Mouse (Mus musculus) spleen, adult 12 weeks (tissue): ENCODE measurements at regions not wholly inside any gene's neighbourhood (a gene's known extent, or its start where the extent isn't known, plus 50 kb on each side); places are given as distances from the start of the nearest gene placed in this dataset.

Source experiments
- DNase-seq: peaks from one replicate; pipeline ENCODE4 v3.0.0; 2022; ENCODE audit warnings: low spot score

DNA sequence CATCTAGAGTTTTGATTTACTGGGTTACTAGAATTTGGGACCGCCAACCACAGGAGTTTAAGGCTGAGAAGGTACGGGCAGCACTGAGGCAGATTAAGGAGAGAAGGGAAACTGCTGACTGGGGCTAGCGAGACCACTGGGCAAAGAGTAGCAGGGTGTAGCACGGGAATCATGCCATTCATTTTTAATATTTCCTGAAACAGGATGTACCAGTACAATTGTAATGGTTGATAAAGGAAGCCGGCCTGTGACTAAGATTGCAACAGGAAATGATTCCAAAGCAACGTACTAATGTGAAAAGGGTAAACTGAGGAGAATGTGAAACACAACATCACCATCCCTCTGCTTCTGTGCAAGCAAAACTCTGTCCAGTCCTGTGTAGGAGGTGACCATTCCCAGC lies 118.3 kb upstream of the Ift57 start:
- DNase-seq: no peak

DNA sequence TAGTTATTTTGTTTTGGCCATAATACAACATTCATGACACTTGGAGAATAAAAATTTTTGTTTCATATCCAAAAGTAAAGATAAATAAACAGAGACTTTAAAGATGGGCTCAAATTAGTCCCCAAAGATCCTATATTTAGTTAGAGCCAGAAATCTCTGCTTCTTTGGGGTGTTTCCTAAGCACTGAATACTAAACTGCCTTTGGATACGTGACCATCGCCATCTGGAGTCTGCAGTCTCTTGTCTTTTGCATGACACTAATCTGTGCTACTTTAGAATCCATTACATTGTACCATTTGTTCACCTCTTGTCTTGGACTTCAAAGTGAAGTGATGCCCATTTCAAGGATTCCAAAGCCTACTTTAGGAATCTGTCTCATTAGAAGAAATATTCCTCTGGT lies 92.5 kb upstream of the Ift57 start:
- no peak for DNase-seq

DNA sequence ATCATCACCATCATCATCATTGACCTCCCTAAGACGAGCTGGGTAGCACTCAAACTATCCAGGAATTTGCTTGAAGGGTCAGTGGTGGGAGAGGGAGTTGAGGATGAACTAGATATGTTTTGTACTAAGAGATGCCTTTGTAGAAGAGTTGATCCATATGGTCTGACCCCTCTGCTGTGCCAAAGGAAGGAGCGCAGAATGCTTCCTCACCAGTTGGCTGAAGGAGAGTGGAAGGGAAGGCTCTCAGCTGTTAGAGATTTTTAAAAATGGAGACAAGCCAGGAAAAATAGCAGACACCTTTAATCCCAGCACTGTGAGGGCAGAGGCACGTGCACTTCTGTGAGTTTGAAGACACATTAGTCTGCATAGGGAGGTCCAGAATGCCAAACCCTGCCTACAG lies 84.2 kb upstream of the Ift57 start:
- no peak for DNase-seq

DNA sequence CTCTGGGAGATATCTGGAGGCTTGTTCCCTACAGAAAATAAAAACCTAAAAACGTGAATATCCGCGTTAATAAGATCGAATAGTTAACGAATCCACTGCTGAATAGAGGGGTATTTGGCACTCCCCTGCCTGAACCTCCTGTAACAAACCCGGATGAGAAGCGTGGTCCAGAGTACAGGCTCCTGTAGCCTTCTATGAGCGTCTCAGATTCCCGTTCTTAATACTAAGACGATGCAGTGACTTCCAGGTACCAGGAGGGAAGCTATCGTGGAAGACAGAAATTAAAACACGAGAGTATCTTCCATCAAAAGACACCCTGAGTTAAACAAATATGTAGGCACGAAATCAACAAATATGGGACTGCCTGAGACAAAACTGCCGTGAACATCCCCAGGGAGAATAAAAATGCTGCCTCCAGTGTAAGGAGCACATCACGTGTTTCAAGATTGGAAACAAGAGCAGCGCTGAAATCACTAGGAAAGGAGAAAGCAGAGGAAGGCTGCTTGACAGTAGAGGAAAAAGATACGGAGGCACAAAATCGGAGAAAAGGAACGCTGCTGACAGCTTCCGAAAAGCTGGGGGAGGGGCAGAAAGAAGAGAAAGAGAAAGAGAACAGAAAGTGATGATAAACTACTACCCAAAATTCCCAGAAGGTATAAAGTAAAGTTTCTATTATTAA lies 83.6 kb upstream of the Ift57 start:
- DNase-seq: no peak

DNA sequence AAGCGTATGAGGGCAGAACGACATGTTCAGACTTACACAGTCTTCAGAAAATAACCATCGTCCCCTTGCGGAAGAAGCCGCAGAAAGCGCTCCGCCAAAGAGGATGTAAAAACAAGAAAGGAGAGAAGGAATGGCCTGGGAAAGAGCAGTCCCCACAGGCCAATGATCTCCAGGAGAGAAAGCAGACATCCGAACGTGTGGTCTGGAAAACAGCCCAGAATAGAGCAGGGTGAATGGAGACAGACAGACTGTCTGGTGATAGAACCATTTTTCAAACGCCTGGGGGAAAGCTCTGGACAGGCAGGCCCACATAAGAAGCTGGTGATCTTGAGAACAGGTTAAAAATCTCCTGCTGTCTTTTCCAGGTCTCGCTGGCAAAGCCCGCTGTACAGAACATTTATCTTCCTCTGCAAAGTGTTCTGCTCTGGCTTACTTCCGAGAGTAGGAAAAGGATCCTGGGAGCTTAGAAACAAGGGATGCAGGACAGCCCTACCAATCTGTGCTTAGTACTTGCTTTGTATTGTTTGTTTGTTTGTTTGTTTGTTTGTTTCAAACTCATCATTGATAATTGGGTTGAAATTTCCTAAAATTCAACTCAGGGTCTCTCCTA lies 82.7 kb upstream of the Ift57 start:
- no peak for DNase-seq

DNA sequence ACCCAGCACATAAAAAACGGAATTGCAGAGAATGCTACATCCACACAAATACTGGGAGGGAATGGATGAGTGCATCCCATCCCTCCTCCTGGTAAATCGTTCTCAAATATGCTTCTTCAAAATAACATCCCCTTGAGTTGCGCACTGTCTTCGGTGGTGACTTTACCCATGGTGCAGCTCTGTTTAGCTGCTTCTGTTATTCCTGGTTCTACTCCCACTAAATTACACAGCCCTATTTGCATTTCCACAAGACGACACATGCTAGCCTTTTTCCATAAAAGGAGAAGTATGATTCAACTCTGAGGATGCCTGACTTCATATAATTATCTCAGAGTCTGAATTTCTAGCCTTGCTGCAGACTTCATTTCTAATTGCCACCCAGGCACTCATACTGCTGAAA lies 65.5 kb upstream of the Ift57 start:
- DNase-seq: no peak

DNA sequence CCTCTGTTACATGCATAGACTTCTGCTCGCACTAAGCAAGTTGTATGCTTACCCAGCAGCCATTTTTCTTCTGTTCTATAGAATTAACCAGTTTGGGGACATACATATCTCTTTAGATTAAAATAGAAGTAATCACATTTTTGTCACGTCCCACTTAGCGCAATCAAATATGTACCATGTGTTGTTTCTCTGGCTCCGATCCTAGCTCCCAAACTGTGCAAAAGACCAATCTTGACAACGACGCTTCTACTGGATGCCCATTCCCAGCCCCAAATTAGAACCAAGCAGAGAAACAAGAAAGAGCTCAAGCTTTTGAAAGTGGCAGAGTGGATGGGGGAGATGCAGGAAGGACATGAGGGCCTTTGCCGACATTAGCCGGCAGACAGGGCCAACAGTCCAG lies 63.5 kb upstream of the Ift57 start:
- no peak for DNase-seq

DNA sequence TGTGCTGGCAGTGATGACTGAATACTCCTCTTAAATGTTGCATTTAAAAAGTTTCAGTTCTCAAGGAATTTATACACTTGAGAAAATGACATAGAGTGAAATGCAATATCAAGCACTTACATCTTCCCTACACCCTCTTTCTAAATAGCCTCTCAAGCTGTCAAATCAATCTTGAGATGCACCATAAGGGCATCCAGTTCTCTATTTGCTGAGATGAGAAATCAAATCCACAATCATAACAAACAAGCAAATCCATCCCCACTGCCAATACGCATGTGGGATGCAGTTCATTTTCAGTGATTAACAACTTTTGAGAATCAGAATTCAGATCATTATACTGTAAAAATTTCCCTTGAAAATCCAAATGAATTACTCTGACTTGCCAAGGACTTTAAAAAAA lies 62.6 kb upstream of the Ift57 start:
- DNase-seq: no peak

DNA sequence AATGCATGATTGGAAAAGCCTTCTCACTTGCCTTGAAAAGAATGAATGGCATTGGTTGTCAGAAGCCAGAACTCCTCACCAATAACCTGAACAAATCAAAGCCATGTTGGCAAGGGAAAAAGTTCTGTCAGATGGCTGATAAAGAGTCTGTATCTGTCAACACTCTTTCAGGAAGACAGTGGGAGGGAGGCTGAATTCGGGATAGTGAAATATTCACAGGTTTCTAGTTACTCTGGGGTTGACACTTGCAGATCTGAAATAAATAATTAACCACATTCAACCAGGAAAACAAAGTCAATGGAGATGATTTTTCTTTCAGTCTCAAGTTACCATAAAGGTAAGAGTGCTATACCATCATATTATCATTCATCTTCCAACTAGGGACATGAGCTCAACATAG lies 56.3 kb upstream of the Ift57 start:
- no peak for DNase-seq

DNA sequence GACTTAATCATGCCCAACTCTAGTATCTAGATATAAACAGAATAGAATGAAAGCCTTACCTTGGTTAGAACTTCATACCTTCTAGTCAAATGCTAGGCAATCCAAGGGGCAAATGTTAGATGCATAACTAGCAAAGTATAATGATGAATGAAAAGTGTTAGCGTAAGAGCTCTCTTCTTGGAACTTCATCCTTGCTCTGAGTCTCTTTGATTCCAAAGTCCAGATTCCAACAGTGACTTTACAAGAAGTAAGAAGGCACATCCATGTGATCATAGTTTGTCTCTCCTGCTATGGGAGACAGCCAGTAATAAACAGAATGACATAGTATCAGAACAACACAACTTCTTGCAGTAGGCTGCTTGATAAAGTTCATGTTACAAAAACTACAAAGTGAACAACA lies 54.6 kb upstream of the Ift57 start:
- DNase-seq: no peak

DNA sequence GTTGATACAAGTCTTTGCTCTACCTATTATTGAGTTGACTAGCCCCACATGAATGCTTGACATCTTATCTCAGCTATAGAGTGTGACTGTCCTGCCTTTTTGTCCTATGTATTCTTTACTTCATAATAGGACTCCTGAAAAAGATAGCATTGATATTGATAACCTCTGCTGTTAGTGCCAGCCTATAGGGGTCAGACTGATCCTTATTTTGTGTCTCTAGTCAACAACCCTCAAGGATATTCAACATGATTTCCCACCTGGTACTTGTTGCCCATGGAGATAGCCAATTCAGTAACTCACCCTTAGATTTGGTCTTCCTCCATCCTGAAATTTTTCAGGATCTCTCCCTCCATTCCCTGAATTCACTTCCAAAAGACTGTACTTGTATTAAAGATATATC lies 52.6 kb upstream of the Ift57 start:
- DNase-seq: no peak
